Mouse (Mus musculus) right cerebral cortex, postnatal 25 days (tissue): ENCODE results near the gene Scgb1b24.

ENCODE experiments used
- DNase-seq: peaks from one replicate; pipeline ENCODE4 v3.0.0; 2022

Gene Scgb1b24

GRCm38 (mm10) chr7:33743499-33743898 is at the start of gene Scgb1b24:
Gene Scgb1b24 (plus strand): TSS chr7:33743799.
- DNase-seq, result no peak

- no peak for DNase-seq
Measured at GRCm38 (mm10) chr7:33739212-33739611, 4.4 kb upstream of the Scgb1b24 start, which contains the start of gene Scgb2b24. Gene Scgb2b24 (minus strand): TSS chr7:33739312.
